Mouse (Mus musculus): ENCODE measurements around the gene Pde4c. TPM values are rescaled to one million over a fixed set of nuclear protein-coding genes. Genes with fewer than 3 reads are reported as not detected.
A peak's percentile ranks its signal among the peaks of the same experiment; 100 is the strongest.

Gene Pde4c
- polyA plus RNA-seq, 1 experiment, result 6.8 TPM

DNA sequence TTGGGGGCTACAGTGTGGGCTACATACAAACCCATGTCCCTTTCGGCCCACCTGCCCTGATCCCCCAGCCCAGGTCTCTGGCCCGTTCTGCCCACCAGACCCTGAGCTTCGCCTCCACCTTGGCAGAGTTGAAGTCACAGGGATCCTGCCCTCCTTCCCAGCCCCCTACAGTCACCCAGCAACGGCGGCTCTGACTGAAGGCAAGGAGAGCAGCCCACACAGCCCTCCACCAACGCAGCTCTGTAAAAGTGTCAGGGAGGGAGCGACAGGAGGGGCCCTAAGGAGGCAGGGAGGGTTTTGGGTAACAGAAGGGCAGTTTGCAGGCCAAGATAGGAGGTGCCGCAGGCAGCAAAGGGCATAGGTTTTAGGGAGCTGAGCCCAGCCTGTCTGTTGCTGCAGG lies 67.3 kb downstream of the Pde4c start:
- Histone ChIP-seq H3K27me3 (ENCODE audit: control insufficient read depth, insufficient read depth, low read length) (no peaks in the 10 kb centered on the region), H3K4me3 (ENCODE audit: low read depth, low read length) (peak overlapping the region; percentile 70), H3K36me3 (ENCODE audit: control insufficient read depth, insufficient read depth, low read length) (peaks cover 23% of the 10 kb centered on the region), H3K4me1 (ENCODE audit: control insufficient read depth, insufficient read depth, insufficient read length, low read length) (peaks cover 41% of the 10 kb centered on the region), H3K27ac (ENCODE audit: insufficient read depth, low read depth, low read length) (no peak overlapping the region)
- no peak for TF ChIP-seq CTCF (IDR thresholded peaks at IDR 0.05; ENCODE audit: extremely low read depth, insufficient read length, insufficient replicate concordance, low read depth, low read length)
- TF ChIP-seq POLR2A (IDR thresholded peaks at IDR 0.05; ENCODE audit: low read depth, low read length), result no peak
- 58% methylated on average over 8 of the region's 8 CpGs for WGBS

DNA sequence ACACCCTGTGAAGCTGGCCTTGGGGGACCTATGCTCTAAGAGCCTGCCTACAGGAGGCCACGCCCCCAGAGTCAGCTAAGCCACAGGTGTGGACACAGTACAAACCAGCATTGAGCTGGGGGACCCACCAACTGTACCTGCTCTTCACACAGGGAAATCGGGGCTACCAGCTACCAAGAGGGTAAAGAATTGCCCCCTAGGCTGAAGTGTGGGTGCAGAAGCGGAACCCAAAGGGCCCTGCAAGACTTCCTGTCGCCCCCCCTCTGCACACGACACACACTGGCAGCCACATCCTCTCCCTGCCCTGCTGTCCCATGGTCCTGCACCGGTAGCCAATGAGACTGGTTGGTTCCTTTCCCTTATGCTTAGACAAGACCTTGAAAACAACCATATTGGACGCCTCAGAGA lies 67.8 kb downstream of the Pde4c start:
- 34% methylated on average over 7 of the region's 7 CpGs for WGBS
- H3K27me3 ChIP-seq (ENCODE audit: control insufficient read depth, insufficient read depth, low read length), result no peaks in the 10 kb centered on the region
- peaks cover 40% of the 10 kb centered on the region for H3K4me1 ChIP-seq (ENCODE audit: control insufficient read depth, insufficient read depth, insufficient read length, low read length)
- H3K36me3 ChIP-seq (ENCODE audit: control insufficient read depth, insufficient read depth, low read length), result peaks cover 18% of the 10 kb centered on the region
- H3K27ac ChIP-seq (ENCODE audit: insufficient read depth, low read depth, low read length), result peak overlapping the region; percentile 14; the same call in 1 of the 2 replicates
- peak overlapping the region; percentile 70 for H3K4me3 ChIP-seq (ENCODE audit: low read depth, low read length)
- TF ChIP-seq POLR2A (IDR thresholded peaks at IDR 0.05; ENCODE audit: low read depth, low read length), result no peak

DNA sequence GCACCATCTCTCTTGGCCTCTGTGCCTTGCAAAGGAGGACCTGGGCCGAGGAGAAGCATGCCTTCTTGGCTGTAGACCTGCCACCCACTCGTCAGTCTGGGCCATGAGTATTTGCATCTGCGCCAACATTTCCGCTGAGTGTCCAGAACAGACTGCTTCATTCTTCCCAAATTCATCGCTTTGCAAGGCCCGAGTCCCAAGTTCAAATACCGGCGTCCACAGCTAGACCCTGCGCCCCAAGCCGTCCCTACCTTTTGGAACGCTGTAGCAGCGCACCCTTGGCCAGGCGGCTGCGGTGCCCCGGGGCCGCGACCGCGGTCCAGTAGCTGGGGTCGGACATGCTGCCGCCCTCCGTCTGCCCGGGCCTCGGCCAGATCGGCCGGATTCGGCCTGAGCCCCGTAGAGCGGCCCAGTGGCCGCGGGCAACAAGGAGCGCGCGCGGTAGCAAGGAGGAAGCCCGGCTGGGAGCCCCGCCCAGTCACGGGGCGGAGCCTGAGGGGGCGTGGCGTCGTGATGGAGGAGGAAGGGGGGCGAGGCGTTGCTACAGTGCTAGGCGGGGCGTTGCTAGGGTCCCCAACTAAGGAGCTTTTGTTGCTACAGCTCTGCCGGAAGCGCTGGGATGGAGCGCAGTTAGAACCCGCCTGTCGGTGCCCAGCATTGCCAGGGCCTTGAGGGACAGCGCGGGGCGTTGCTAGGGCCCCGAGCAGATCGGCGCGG lies 68.6 kb downstream of the Pde4c start:
- peak; percentile 62 for TF ChIP-seq POLR2A (IDR thresholded peaks at IDR 0.05; ENCODE audit: low read depth, low read length)
- no peak for TF ChIP-seq CTCF (IDR thresholded peaks at IDR 0.05; ENCODE audit: extremely low read depth, insufficient read length, insufficient replicate concordance, low read depth, low read length)
- WGBS, result 1% methylated on average over 58 of the region's 58 CpGs

DNA sequence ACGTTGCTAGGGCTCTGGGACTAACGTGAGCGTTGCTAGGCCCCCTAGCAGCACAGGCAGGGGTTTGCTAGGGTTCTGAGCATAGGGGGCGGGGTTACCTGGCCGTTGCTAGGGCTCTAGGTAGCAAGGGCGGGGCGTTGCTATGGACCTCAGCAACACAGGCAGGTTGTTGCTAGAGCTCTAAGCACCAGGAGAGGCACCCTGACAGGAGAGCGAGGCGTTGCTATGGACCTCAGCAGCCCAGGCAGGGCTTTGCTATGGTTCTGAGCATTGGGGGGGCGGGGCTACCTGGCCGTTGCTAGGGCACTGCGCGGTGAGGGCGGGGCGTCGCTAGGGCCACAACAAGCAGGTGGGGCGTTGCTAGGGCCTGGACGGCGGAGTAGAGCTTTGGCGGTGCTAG lies 69.2 kb downstream of the Pde4c start:
- WGBS, result under 1% methylated on average over 20 of the region's 20 CpGs
- Histone ChIP-seq H3K36me3 (ENCODE audit: control insufficient read depth, insufficient read depth, low read length) (peaks cover 10% of the 10 kb centered on the region), H3K27me3 (ENCODE audit: control insufficient read depth, insufficient read depth, low read length) (no peaks in the 10 kb centered on the region), H3K4me1 (ENCODE audit: control insufficient read depth, insufficient read depth, insufficient read length, low read length) (peaks cover 35% of the 10 kb centered on the region), H3K4me3 (ENCODE audit: low read depth, low read length) (peak overlapping the region; percentile 70), H3K27ac (ENCODE audit: insufficient read depth, low read depth, low read length) (peak overlapping the region; percentile 18; the same call in 1 of the 2 replicates)
- TF ChIP-seq POLR2A (IDR thresholded peaks at IDR 0.05; ENCODE audit: low read depth, low read length) (0 out of 2 replicates have a peak, but pooled peaks have one; percentile 27), CTCF (IDR thresholded peaks at IDR 0.05; ENCODE audit: extremely low read depth, insufficient read length, insufficient replicate concordance, low read depth, low read length) (no peak)

More for the DNA sequence above, 68.6 kb downstream of the Pde4c start:
- H3K4me3 ChIP-seq (ENCODE audit: low read depth, low read length), result peak overlapping the region; percentile 70
- peak overlapping the region; percentile 18; the same call in 1 of the 2 replicates for H3K27ac ChIP-seq (ENCODE audit: insufficient read depth, low read depth, low read length)
- no peaks in the 10 kb centered on the region for H3K27me3 ChIP-seq (ENCODE audit: control insufficient read depth, insufficient read depth, low read length)
- H3K4me1 ChIP-seq (ENCODE audit: control insufficient read depth, insufficient read depth, insufficient read length, low read length), result peaks cover 36% of the 10 kb centered on the region
- H3K36me3 ChIP-seq (ENCODE audit: control insufficient read depth, insufficient read depth, low read length), result peaks cover 11% of the 10 kb centered on the region

DNA sequence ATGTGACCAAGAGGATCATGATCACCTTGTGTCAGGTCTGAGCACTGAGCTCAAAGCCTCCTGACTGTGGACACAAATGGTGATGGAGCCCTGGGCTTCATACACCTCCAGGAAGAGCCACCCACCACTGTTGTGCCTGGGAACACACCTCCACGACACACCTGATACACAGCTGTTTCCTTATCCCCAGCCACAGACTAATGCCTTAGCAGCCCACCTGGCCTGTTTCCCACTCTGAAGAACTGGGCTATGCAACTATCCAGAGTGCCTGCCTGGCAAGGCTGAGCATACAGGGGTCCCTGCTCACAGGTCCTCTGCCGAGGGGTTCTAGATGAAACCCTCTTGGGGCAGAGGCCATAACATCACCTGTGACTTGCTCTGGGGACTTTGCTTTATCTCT lies 70.7 kb downstream of the Pde4c start:
- Histone ChIP-seq H3K36me3 (ENCODE audit: control insufficient read depth, insufficient read depth, low read length) (peaks cover 4% of the 10 kb centered on the region; the same call in 1 of the 2 replicates), H3K4me3 (ENCODE audit: low read depth, low read length) (no peak overlapping the region), H3K27me3 (ENCODE audit: control insufficient read depth, insufficient read depth, low read length) (no peaks in the 10 kb centered on the region), H3K4me1 (ENCODE audit: control insufficient read depth, insufficient read depth, insufficient read length, low read length) (peaks cover 38% of the 10 kb centered on the region), H3K27ac (ENCODE audit: insufficient read depth, low read depth, low read length) (no peak overlapping the region)
- 84% methylated on average over 2 of the region's 2 CpGs for WGBS
- TF ChIP-seq CTCF (IDR thresholded peaks at IDR 0.05; ENCODE audit: extremely low read depth, insufficient read length, insufficient replicate concordance, low read depth, low read length) (no peak), POLR2A (IDR thresholded peaks at IDR 0.05; ENCODE audit: low read depth, low read length) (no peak)

DNA sequence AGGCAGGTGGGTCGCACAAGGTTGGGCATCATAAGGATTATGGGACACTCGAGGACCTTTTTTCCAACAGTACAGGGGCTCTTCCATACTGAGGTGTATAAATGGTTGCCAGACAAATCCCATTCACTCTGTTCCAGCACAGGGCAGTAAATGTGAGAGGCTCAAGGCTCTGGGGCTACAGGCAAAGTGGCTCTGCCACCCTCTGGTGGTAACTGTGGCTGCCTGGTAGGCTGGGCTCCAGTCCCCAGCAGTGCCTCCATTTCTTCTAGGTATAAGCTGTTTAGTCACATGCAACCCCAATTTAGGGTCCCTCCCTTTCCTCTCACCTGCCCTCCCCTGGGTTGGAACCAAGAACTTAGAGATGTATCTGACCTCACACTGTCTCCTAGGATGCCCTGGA lies 71.8 kb downstream of the Pde4c start:
- no peak overlapping the region for H3K4me3 ChIP-seq (ENCODE audit: low read depth, low read length)
- no peak for TF ChIP-seq CTCF (IDR thresholded peaks at IDR 0.05; ENCODE audit: extremely low read depth, insufficient read length, insufficient replicate concordance, low read depth, low read length)
- TF ChIP-seq POLR2A (IDR thresholded peaks at IDR 0.05; ENCODE audit: low read depth, low read length), result no peak
- no peaks in the 10 kb centered on the region; the same call in 1 of the 2 replicates for H3K27me3 ChIP-seq (ENCODE audit: control insufficient read depth, insufficient read depth, low read length)
- peaks cover 38% of the 10 kb centered on the region for H3K4me1 ChIP-seq (ENCODE audit: control insufficient read depth, insufficient read depth, insufficient read length, low read length)
- no peak overlapping the region for H3K27ac ChIP-seq (ENCODE audit: insufficient read depth, low read depth, low read length)
- 97% methylated on average over 2 of the region's 2 CpGs for WGBS
- H3K36me3 ChIP-seq (ENCODE audit: control insufficient read depth, insufficient read depth, low read length), result no peaks in the 10 kb centered on the region

DNA sequence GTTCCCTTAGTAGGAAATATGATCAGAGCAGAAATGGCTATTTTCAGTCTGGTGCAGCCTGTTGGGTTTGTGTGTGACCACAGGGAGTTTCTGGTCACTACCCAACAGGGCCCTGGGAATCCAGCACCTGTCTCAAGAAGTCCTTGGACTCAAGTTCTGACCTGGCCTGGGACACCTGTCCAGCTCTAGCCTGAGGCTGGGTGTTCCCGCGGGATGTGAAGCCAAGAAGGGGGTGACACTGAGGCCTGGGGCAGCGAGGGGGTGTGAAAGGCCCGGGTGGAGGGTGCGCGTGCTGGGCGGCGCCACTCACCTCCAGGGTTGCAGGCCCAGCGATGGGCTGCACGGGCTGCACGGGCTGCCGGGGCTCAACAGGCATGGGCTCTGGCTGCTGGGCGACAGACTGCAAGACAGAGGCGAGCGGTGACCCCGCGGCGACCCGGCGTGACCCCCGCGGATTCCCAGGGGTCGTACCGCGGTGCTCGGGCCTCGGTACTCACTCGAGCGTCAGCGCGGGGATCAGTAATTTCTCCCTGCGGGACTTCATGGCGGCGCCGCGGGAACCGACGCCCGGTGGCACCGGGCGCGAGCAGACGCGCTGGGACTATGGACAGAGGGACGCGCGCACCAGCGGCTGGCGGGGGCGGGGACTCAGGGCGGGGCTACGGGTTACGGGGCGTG lies 73.0 kb downstream of the Pde4c start:
- Histone ChIP-seq H3K4me1 (ENCODE audit: control insufficient read depth, insufficient read depth, insufficient read length, low read length) (peaks cover 28% of the 10 kb centered on the region), H3K4me3 (ENCODE audit: low read depth, low read length) (peak overlapping the region; percentile 77), H3K36me3 (ENCODE audit: control insufficient read depth, insufficient read depth, low read length) (no peaks in the 10 kb centered on the region), H3K27ac (ENCODE audit: insufficient read depth, low read depth, low read length) (peak overlapping the region; percentile 34), H3K27me3 (ENCODE audit: control insufficient read depth, insufficient read depth, low read length) (no peaks in the 10 kb centered on the region; the same call in 1 of the 2 replicates)
- TF ChIP-seq CTCF (IDR thresholded peaks at IDR 0.05; ENCODE audit: extremely low read depth, insufficient read length, insufficient replicate concordance, low read depth, low read length), result no peak
- peak; percentile 49; the same call in 1 of the 2 replicates for TF ChIP-seq POLR2A (IDR thresholded peaks at IDR 0.05; ENCODE audit: low read depth, low read length)
- WGBS, result 3% methylated on average over 54 of the region's 54 CpGs
